ENCODE assay signal across 47 mouse cellular contexts in genomic region chr14:51060761-51061160, GRCm38 (mm10). TPM values are rescaled to one million over a fixed set of nuclear protein-coding genes. Genes with fewer than 3 reads are reported as not detected.
"Had no signal": no experiment of that assay in that cellular context is flagged by ENCODE, and none has a peak within 500 bp of the region (broad histone marks: within the 10 kb centered on the region; RNA-seq: fewer than 3 reads in every experiment).

No protein-coding gene starts in this region.

- H3K4me2 ChIP-seq: limb, embryonic 12.5 days; limb, embryonic 13.5 days; limb, embryonic 15.5 days; liver, embryonic 11.5 days; liver, embryonic 12.5 days; liver, embryonic 13.5 days; liver, embryonic 15.5 days; lung, embryonic 14.5 days; lung, embryonic 15.5 days; midbrain, embryonic 12.5 days; midbrain, embryonic 13.5 days; midbrain, embryonic 15.5 days; neural tube, embryonic 12.5 days had no signal

- H3K9ac ChIP-seq: limb, embryonic 12.5 days; limb, embryonic 13.5 days; limb, embryonic 15.5 days; liver, embryonic 12.5 days; liver, embryonic 13.5 days; liver, embryonic 14.5 days; liver, embryonic 15.5 days; liver, postnatal 0 days; lung, embryonic 14.5 days; lung, embryonic 15.5 days; midbrain, embryonic 12.5 days; midbrain, embryonic 13.5 days; midbrain, embryonic 15.5 days; neural tube, embryonic 12.5 days had no signal

- H3K4me1 ChIP-seq: limb, embryonic 12.5 days; neural tube, embryonic 12.5 days had no signal

- H3K27me3 ChIP-seq: limb, embryonic 12.5 days; limb, embryonic 13.5 days; limb, embryonic 15.5 days; liver, embryonic 12.5 days; liver, embryonic 13.5 days; liver, embryonic 15.5 days; lung, embryonic 15.5 days; megakaryocyte, embryonic 14.5 days; midbrain, embryonic 12.5 days; midbrain, embryonic 13.5 days; midbrain, embryonic 15.5 days; neural tube, embryonic 12.5 days had no signal

- DNase-seq: left cerebral cortex, postnatal 4 days; liver; liver, embryonic 13.5 days; liver, postnatal 0 days; lung, adult 18-20 months; lung, adult 2 months; lung, embryonic 14.5 days; lung, postnatal 10 days; lung, postnatal 14 days; lung, postnatal 36 days; lung, postnatal 4 days had no signal

- ATAC-seq: liver, embryonic 12.5 days; liver, postnatal 0 days; lung, postnatal 0 days; midbrain, embryonic 13.5 days; midbrain, embryonic 15.5 days; midbrain, embryonic 16.5 days had no signal

- H3K9me3 ChIP-seq: limb, embryonic 10.5 days; limb, embryonic 12.5 days; limb, embryonic 13.5 days; limb, embryonic 15.5 days; liver, embryonic 12.5 days; liver, embryonic 13.5 days; liver, embryonic 15.5 days; lung, embryonic 15.5 days; megakaryocyte, embryonic 14.5 days; midbrain, embryonic 10.5 days; midbrain, embryonic 12.5 days; midbrain, embryonic 13.5 days; midbrain, embryonic 15.5 days; neural tube, embryonic 12.5 days had no signal

- H3K4me3 ChIP-seq: left cerebral cortex, adult 2 months; limb, embryonic 10.5 days; limb, embryonic 12.5 days; limb, embryonic 13.5 days; limb, embryonic 15.5 days; liver, embryonic 12.5 days; liver, embryonic 13.5 days; liver, embryonic 15.5 days; lung, embryonic 15.5 days; midbrain, embryonic 10.5 days; midbrain, embryonic 12.5 days; midbrain, embryonic 13.5 days; midbrain, embryonic 15.5 days; myocyte; neural tube, embryonic 12.5 days had no signal

- H3K27ac ChIP-seq: left cerebral cortex, adult 2 months; limb, embryonic 10.5 days; limb, embryonic 12.5 days; limb, embryonic 13.5 days; limb, embryonic 15.5 days; liver, embryonic 12.5 days; liver, embryonic 13.5 days; liver, embryonic 14.5 days; liver, embryonic 15.5 days; lung, embryonic 15.5 days; macrophage; midbrain, embryonic 10.5 days; midbrain, embryonic 12.5 days; midbrain, embryonic 13.5 days; midbrain, embryonic 15.5 days; neural tube, embryonic 12.5 days had no signal

- H3K36me3 ChIP-seq: limb, embryonic 10.5 days; limb, embryonic 12.5 days; limb, embryonic 13.5 days; limb, embryonic 15.5 days; liver, embryonic 12.5 days; liver, embryonic 13.5 days; liver, embryonic 15.5 days; lung, embryonic 15.5 days; midbrain, embryonic 10.5 days; midbrain, embryonic 12.5 days; midbrain, embryonic 13.5 days; midbrain, embryonic 15.5 days; neural tube, embryonic 12.5 days had no signal

RNA-seq across cellular contexts. Expression of gene Rnase12, which starts 3.3 kb away (rescaled TPM):
- total RNA-seq: left cerebral cortex, adult 18-20 months; left cerebral cortex, adult 2 months; left cerebral cortex, adult 8-10 months; left cerebral cortex, postnatal 10 days; left cerebral cortex, postnatal 14 days; left cerebral cortex, postnatal 25 days; left cerebral cortex, postnatal 36 days; left cerebral cortex, postnatal 4 days; liver, adult 2 months; midbrain, postnatal 0 days; monocyte, adult 5-6 weeks had no signal
- polyA plus RNA-seq: limb, embryonic 10.5 days; limb, embryonic 11.5 days; limb, embryonic 12.5 days; limb, embryonic 13.5 days; limb, embryonic 15.5 days; liver, adult 2 months; lung, adult 2 months; lung, embryonic 14.5 days; lung, embryonic 15.5 days; lung, embryonic 16.5 days; macrophage; midbrain, embryonic 10.5 days; midbrain, embryonic 12.5 days; midbrain, embryonic 13.5 days; midbrain, embryonic 15.5 days; midbrain, embryonic 16.5 days; midbrain, postnatal 0 days; myocyte; neural tube, embryonic 11.5 days; neural tube, embryonic 12.5 days had no signal

RNA-seq across cellular contexts. Expression of gene Rnase11, which starts 10.8 kb away (rescaled TPM):
- total RNA-seq: left cerebral cortex, adult 18-20 months; left cerebral cortex, adult 2 months; left cerebral cortex, adult 8-10 months; left cerebral cortex, postnatal 10 days; left cerebral cortex, postnatal 14 days; left cerebral cortex, postnatal 25 days; left cerebral cortex, postnatal 36 days; left cerebral cortex, postnatal 4 days; liver, adult 2 months; megakaryocyte progenitor cell, adult 5-6 weeks; megakaryocyte-erythroid progenitor cell, adult 5-6 weeks; midbrain, postnatal 0 days; monocyte, adult 5-6 weeks had no signal
- polyA plus RNA-seq: limb, embryonic 10.5 days; limb, embryonic 11.5 days; limb, embryonic 12.5 days; limb, embryonic 13.5 days; limb, embryonic 14.5 days; limb, embryonic 15.5 days; liver, adult 2 months; liver, embryonic 11.5 days; liver, embryonic 12.5 days; liver, embryonic 13.5 days; liver, embryonic 14.5 days; liver, embryonic 15.5 days; liver, embryonic 16.5 days; liver, postnatal 0 days; lung, adult 2 months; lung, embryonic 14.5 days; lung, embryonic 15.5 days; lung, embryonic 16.5 days; lung, postnatal 0 days; macrophage; midbrain, embryonic 10.5 days; midbrain, embryonic 12.5 days; midbrain, embryonic 13.5 days; midbrain, embryonic 15.5 days; midbrain, embryonic 16.5 days; midbrain, postnatal 0 days; myocyte; neural tube, embryonic 11.5 days; neural tube, embryonic 12.5 days had no signal

RNA-seq across cellular contexts. Expression of gene Olfr750, which starts 13.5 kb away (rescaled TPM):
- total RNA-seq: left cerebral cortex, adult 18-20 months; left cerebral cortex, adult 2 months; left cerebral cortex, adult 8-10 months; left cerebral cortex, postnatal 10 days; left cerebral cortex, postnatal 14 days; left cerebral cortex, postnatal 25 days; left cerebral cortex, postnatal 36 days; left cerebral cortex, postnatal 4 days; liver, adult 2 months; megakaryocyte progenitor cell, adult 5-6 weeks; megakaryocyte-erythroid progenitor cell, adult 5-6 weeks; midbrain, postnatal 0 days; monocyte, adult 5-6 weeks had no signal
- polyA plus RNA-seq: limb, embryonic 10.5 days; limb, embryonic 11.5 days; limb, embryonic 12.5 days; limb, embryonic 14.5 days; limb, embryonic 15.5 days; liver, adult 2 months; liver, embryonic 11.5 days; liver, embryonic 12.5 days; liver, embryonic 13.5 days; liver, embryonic 14.5 days; liver, embryonic 15.5 days; liver, embryonic 16.5 days; liver, postnatal 0 days; lung, embryonic 14.5 days; lung, embryonic 15.5 days; lung, embryonic 16.5 days; macrophage; midbrain, embryonic 10.5 days; midbrain, embryonic 16.5 days; myocyte; neural tube, embryonic 11.5 days; neural tube, embryonic 12.5 days had no signal

RNA-seq across cellular contexts. Expression of gene Rnase9, which starts 19.1 kb away (rescaled TPM):
- total RNA-seq: left cerebral cortex, adult 18-20 months; left cerebral cortex, adult 2 months; left cerebral cortex, adult 8-10 months; left cerebral cortex, postnatal 10 days; left cerebral cortex, postnatal 14 days; left cerebral cortex, postnatal 25 days; left cerebral cortex, postnatal 36 days; left cerebral cortex, postnatal 4 days; liver, adult 2 months; megakaryocyte progenitor cell, adult 5-6 weeks; megakaryocyte-erythroid progenitor cell, adult 5-6 weeks; midbrain, postnatal 0 days; monocyte, adult 5-6 weeks had no signal
- polyA plus RNA-seq: limb, embryonic 10.5 days; limb, embryonic 11.5 days; limb, embryonic 12.5 days; limb, embryonic 13.5 days; limb, embryonic 14.5 days; limb, embryonic 15.5 days; liver, adult 2 months; liver, embryonic 11.5 days; liver, embryonic 12.5 days; liver, embryonic 13.5 days; liver, embryonic 14.5 days; liver, embryonic 15.5 days; liver, embryonic 16.5 days; liver, postnatal 0 days; lung, adult 2 months; lung, embryonic 14.5 days; lung, embryonic 15.5 days; lung, embryonic 16.5 days; lung, postnatal 0 days; macrophage; midbrain, embryonic 10.5 days; midbrain, embryonic 12.5 days; midbrain, embryonic 13.5 days; midbrain, embryonic 15.5 days; midbrain, embryonic 16.5 days; midbrain, postnatal 0 days; myocyte; neural tube, embryonic 11.5 days; neural tube, embryonic 12.5 days had no signal

RNA-seq across cellular contexts. Expression of gene Rnase4, which starts 30.1 kb away (rescaled TPM):
- total RNA-seq: megakaryocyte-erythroid progenitor cell, adult 5-6 weeks had no signal
